Mouse (Mus musculus): ENCODE measurements at regions not wholly inside any gene's neighbourhood (a gene's known extent, or its start where the extent isn't known, plus 50 kb on each side); places are given as distances from the start of the nearest gene placed in this dataset.

- DNase-seq (ENCODE audit: low spot score), result no peak
Measured at GRCm38 (mm10) chr7:111420698-111421097, 337.9 kb upstream of the Eif4g2 start.

GRCm38 (mm10) chr7:111417735-111418134, 334.9 kb upstream of the Eif4g2 start:
- no peak for DNase-seq (ENCODE audit: low spot score)

- no peak for DNase-seq (ENCODE audit: low spot score)
Measured at GRCm38 (mm10) chr7:111416061-111416460, 333.2 kb upstream of the Eif4g2 start.

- DNase-seq (ENCODE audit: low spot score), result no peak
Measured at GRCm38 (mm10) chr7:111413745-111414144, 330.9 kb upstream of the Eif4g2 start.

- no peak for DNase-seq (ENCODE audit: low spot score)
Measured at GRCm38 (mm10) chr7:111412957-111413356, 330.1 kb upstream of the Eif4g2 start.

GRCm38 (mm10) chr7:111411386-111411960, 328.6 kb upstream of the Eif4g2 start:
- DNase-seq (ENCODE audit: low spot score), result no peak

GRCm38 (mm10) chr7:111395972-111396371, 313.1 kb upstream of the Eif4g2 start:
- no peak for DNase-seq (ENCODE audit: low spot score)

- no peak for DNase-seq (ENCODE audit: low spot score)
Measured at GRCm38 (mm10) chr7:111395111-111395510, 312.3 kb upstream of the Eif4g2 start.

- DNase-seq (ENCODE audit: low spot score), result no peak
Measured at GRCm38 (mm10) chr7:111393846-111394245, 311.0 kb upstream of the Eif4g2 start.

- no peak for DNase-seq (ENCODE audit: low spot score)
Measured at GRCm38 (mm10) chr7:111389690-111390089, 306.9 kb upstream of the Eif4g2 start.

- DNase-seq (ENCODE audit: low spot score), result no peak
Measured at GRCm38 (mm10) chr7:111374534-111374933, 291.7 kb upstream of the Eif4g2 start.

GRCm38 (mm10) chr7:111373380-111374173, 290.7 kb upstream of the Eif4g2 start:
- no peak for DNase-seq (ENCODE audit: low spot score)

- no peak for DNase-seq (ENCODE audit: low spot score)
Measured at GRCm38 (mm10) chr7:111370421-111370887, 287.6 kb upstream of the Eif4g2 start.

- no peak for DNase-seq (ENCODE audit: low spot score)
Measured at GRCm38 (mm10) chr7:111368296-111369004, 285.6 kb upstream of the Eif4g2 start.

- no peak for DNase-seq (ENCODE audit: low spot score)
Measured at GRCm38 (mm10) chr7:111366951-111367653, 284.3 kb upstream of the Eif4g2 start.

GRCm38 (mm10) chr7:111365384-111365783, 282.6 kb upstream of the Eif4g2 start:
- DNase-seq (ENCODE audit: low spot score), result no peak

GRCm38 (mm10) chr7:111363206-111363605, 280.4 kb upstream of the Eif4g2 start:
- DNase-seq (ENCODE audit: low spot score), result no peak

- DNase-seq (ENCODE audit: low spot score), result no peak
Measured at GRCm38 (mm10) chr7:111362646-111363045, 279.8 kb upstream of the Eif4g2 start.

GRCm38 (mm10) chr7:111355088-111355656, 272.3 kb upstream of the Eif4g2 start:
- no peak for DNase-seq (ENCODE audit: low spot score)

- DNase-seq (ENCODE audit: low spot score), result no peak
Measured at GRCm38 (mm10) chr7:111354066-111354465, 271.2 kb upstream of the Eif4g2 start.

- no peak for DNase-seq (ENCODE audit: low spot score)
Measured at GRCm38 (mm10) chr7:111352176-111352575, 269.3 kb upstream of the Eif4g2 start.

- DNase-seq (ENCODE audit: low spot score), result no peak
Measured at GRCm38 (mm10) chr7:111345117-111345516, 262.3 kb upstream of the Eif4g2 start.
